Mouse (Mus musculus) kidney, postnatal 0 days (tissue): ENCODE measurements at regions not wholly inside any gene's neighbourhood (a gene's known extent, or its start where the extent isn't known, plus 50 kb on each side); places are given as distances from the start of the nearest gene placed in this dataset.

Experiments
- ATAC-seq: fragments of 200-750 bp; cut with Nextera tagmentation; replicated peaks from 2 replicates; pipeline ENCODE4 v1.8.0; 2017; ENCODE audit warnings: low read depth, moderate number of reproducible peaks, moderate TSS enrichment, moderate library complexity; ENCODE audit not compliant: low FRiP score
- DNase-seq: peaks from one replicate; pipeline ENCODE4 v3.0.0-alpha.2; 2016; ENCODE audit warnings: low spot score
- H3K27ac ChIP-seq: fragments of 300-500 bp; sonication (generic); 2 replicates; pipeline ENCODE4 v1.5.1; 2014; ENCODE audit warnings: mild to moderate bottlenecking
- H3K27me3 ChIP-seq: fragments of 300-500 bp; sonication (generic); 2 replicates; pipeline ENCODE4 v1.6.1; 2014; ENCODE audit warnings: low read length, mixed read lengths; ENCODE audit not compliant: insufficient read depth
- H3K36me3 ChIP-seq: fragments of 300-500 bp; sonication (generic); 2 replicates; pipeline ENCODE4 v1.6.1; 2014; ENCODE audit warnings: low read length, mixed read lengths; ENCODE audit not compliant: insufficient read depth
- H3K4me1 ChIP-seq: fragments of 300-500 bp; sonication (generic); replicated peaks from 2 replicates; pipeline ENCODE4 v1.6.1; 2014; ENCODE audit warnings: antibody characterized with exemption, low read length, mixed read lengths; ENCODE audit not compliant: insufficient read depth
- H3K4me2 ChIP-seq: fragments of 300-500 bp; sonication (generic); 2 replicates; pipeline ENCODE4 v1.6.1; 2014; ENCODE audit warnings: mild to moderate bottlenecking, low read length, moderate library complexity, mixed read lengths
- H3K4me3 ChIP-seq: fragments of 300-500 bp; sonication (generic); replicated peaks from 2 replicates; pipeline ENCODE4 v1.5.1; 2014; ENCODE audit warnings: low read depth, low read length
- H3K9ac ChIP-seq: fragments of 300-500 bp; sonication (generic); 2 replicates; pipeline ENCODE4 v1.6.1; 2014; ENCODE audit warnings: low read depth, low read length
- H3K9me3 ChIP-seq: fragments of 300-500 bp; sonication (generic); replicated peaks from 2 replicates; pipeline ENCODE4 v1.6.1; 2016; ENCODE audit warnings: low read length, inconsistent platforms, mixed read lengths
- CTCF ChIP-seq: IDR thresholded peaks from 2 replicates; pipeline ENCODE4 v1.5.1; 2016; ENCODE audit warnings: antibody characterized with exemption, low read depth, mild to moderate bottlenecking, moderate library complexity
- WGBS: fragments of 180-500 bp; shearing (Covaris S2); extraction: QIAGEN DNeasy Blood & Tissue Kit; methylation state at CpG from one replicate; pipeline ENCODE4 v1.1.7; 2014; 5-methylcytosine and 5-hydroxymethylcytosine counted together

DNA sequence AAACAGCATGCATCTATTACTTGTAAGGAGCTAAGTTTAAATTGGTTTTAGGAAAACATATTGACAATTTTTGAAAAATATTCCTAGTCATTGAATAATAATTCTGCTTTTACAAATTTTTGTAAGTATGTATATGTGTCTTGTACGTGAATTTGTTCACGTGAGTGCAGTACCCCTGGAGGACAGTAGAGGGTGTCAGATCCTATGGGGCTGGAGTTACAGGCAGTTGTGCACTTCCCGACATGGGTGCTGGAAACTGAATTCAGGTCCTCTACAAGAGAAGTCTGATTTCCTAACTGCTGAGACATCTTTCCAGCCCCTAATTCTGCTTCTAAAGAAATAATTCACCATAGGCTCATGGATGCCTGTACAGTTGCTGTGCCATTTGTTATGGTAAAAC is 75.7 kb upstream of the Ifngr1 start:
- no peak overlapping the region for H3K9ac ChIP-seq
- H3K9me3 ChIP-seq: no peaks in the 10 kb centered on the region
- H3K4me1 ChIP-seq: no peaks in the 10 kb centered on the region
- DNase-seq (no peak), ATAC-seq (no peak)
- no peak overlapping the region for H3K27ac ChIP-seq
- H3K36me3 ChIP-seq: no peaks in the 10 kb centered on the region
- no peak overlapping the region for H3K4me3 ChIP-seq
- no peak; the same call in 1 of the 2 replicates for TF ChIP-seq CTCF
- no peaks in the 10 kb centered on the region for H3K27me3 ChIP-seq
- 98% methylated on average over 3 of the region's 3 CpGs for WGBS
- no peak overlapping the region for H3K4me2 ChIP-seq

DNA sequence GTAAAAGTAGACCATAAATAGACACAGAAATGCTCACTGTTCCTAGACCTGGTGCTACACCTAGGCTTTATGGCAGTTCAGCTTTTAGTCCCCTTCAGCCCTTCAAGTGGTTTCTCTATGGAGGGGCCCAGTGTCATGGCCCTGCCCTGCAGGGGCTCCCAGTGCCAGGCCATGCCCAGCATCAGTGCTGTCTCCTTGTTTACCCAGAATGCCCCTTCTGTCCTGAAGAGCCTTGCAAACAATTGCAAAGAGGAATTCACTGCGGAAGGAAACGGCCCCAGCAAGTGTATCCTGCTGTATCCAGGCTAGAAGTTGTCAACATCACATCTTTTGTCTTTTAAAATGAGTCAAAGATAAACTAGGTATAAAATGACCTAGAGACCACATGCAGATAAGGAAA is 74.7 kb upstream of the Ifngr1 start:
- no peaks in the 10 kb centered on the region for H3K9me3 ChIP-seq
- ATAC-seq (no peak), DNase-seq (no peak)
- H3K4me2 ChIP-seq: no peak overlapping the region
- TF ChIP-seq CTCF: no peak
- WGBS: 71% methylated on average over 2 of the region's 2 CpGs
- H3K4me3 ChIP-seq: no peak overlapping the region
- no peaks in the 10 kb centered on the region for H3K27me3 ChIP-seq
- H3K9ac ChIP-seq: no peak overlapping the region
- H3K4me1 ChIP-seq: no peaks in the 10 kb centered on the region
- H3K27ac ChIP-seq: no peak overlapping the region
- H3K36me3 ChIP-seq: no peaks in the 10 kb centered on the region

DNA sequence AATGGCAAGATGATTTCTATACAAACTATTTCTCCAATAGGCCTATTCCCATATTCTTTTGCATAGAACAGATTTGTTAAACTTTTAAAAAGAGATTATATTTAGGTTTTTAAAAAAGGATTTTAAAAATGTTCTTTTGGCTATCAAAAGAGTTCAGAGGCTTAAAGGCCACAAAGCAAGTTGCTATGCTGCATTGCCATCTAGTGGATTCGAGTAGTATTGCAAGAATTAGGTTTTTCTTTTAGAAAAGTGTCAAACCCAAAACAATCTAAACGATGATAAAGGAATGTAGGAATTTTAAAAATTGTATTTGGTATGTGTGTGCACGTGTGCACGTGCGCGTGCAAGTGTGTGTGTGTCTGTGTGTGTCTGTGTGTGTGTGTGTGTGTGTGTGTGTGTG is 73.0 kb upstream of the Ifngr1 start:
- Histone ChIP-seq H3K27me3 (no peaks in the 10 kb centered on the region), H3K4me3 (no peak overlapping the region), H3K4me1 (no peaks in the 10 kb centered on the region), H3K36me3 (no peaks in the 10 kb centered on the region), H3K9ac (no peak overlapping the region), H3K27ac (no peak overlapping the region), H3K9me3 (no peaks in the 10 kb centered on the region), H3K4me2 (no peak overlapping the region)
- DNase-seq (peak; percentile 75), ATAC-seq (no peak)
- WGBS: 16% methylated on average over 6 of the region's 6 CpGs
- peak; percentile 89 for TF ChIP-seq CTCF

DNA sequence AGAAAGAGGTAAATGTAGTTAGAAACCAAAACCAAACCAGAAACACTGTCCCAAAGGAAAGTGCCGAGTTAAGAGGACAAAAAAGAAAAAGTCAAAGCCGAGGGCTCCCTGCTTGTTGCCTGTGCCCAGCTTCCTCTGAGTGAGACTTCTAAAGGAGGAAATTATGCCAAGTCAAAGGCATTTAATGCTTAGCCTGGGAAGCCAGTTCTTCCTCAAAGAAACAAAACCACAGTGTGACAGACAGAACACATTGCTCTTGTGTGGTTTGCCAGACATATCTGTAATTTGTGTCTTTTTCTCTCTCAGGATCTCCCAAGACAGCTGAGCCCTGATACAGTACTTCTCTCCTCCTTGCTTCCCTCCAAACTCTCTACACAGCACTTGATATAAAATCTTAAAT is 69.6 kb upstream of the Ifngr1 start:
- no peaks in the 10 kb centered on the region for H3K4me1 ChIP-seq

DNA sequence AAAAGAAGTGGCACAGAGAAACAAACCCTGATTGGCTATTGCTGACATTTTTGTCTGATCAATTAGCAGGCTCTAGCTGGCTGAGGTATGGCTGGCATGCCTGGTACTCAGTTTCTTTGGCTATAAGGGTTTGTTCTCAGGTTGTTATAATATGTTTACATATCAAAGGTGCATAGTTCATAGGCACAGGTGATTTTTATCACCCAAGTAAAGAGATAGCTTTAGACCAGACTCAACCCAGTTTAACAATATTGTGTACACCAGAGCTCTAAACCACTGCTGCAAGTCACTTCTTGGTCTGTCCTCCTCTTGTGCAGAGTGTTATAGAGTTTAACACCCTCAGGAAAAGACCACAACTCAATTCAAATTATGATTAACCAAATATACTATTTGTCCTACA is 65.8 kb upstream of the Ifngr1 start:
- DNase-seq (no peak), ATAC-seq (no peak)
- H3K4me2 ChIP-seq: no peak overlapping the region
- no peak overlapping the region for H3K9ac ChIP-seq
- no peaks in the 10 kb centered on the region for H3K4me1 ChIP-seq
- H3K4me3 ChIP-seq: no peak overlapping the region
- no peaks in the 10 kb centered on the region for H3K36me3 ChIP-seq
- no peak overlapping the region for H3K27ac ChIP-seq
- no peak for TF ChIP-seq CTCF
- H3K27me3 ChIP-seq: no peaks in the 10 kb centered on the region
- no peaks in the 10 kb centered on the region for H3K9me3 ChIP-seq

More for the DNA sequence above, 69.6 kb upstream of the Ifngr1 start:
- Histone ChIP-seq H3K9ac (no peak overlapping the region), H3K4me2 (no peak overlapping the region), H3K9me3 (no peaks in the 10 kb centered on the region), H3K4me3 (no peak overlapping the region), H3K27ac (no peak overlapping the region), H3K36me3 (no peaks in the 10 kb centered on the region), H3K27me3 (no peaks in the 10 kb centered on the region)
- ATAC-seq (no peak), DNase-seq (no peak)
- 71% methylated on average over 2 of the region's 2 CpGs for WGBS
- no peak for TF ChIP-seq CTCF

DNA sequence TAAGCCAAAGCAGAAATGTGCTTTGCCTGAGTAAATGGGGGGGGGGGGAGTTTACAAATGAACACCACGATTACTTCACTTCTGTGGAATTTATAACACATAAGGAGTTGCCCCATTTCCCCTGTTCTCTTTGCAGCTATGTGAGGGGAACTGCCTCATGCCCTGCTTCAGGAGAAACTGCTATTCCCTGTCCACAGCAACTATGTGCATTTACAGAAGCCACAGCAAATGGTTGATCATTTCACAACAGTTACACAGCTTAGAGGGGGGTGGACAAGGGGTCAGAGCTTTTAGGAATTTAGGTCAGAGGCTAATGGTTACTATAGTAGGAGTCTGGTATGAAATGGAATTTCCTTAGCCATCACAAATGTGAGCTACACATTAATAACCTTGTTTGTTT is 65.4 kb upstream of the Ifngr1 start:
- Histone ChIP-seq H3K4me2 (no peak overlapping the region), H3K36me3 (no peaks in the 10 kb centered on the region), H3K27me3 (no peaks in the 10 kb centered on the region), H3K9ac (no peak overlapping the region), H3K4me3 (no peak overlapping the region), H3K4me1 (no peaks in the 10 kb centered on the region), H3K27ac (no peak overlapping the region), H3K9me3 (no peaks in the 10 kb centered on the region)
- WGBS: 29% methylated on average over 1 of the region's 1 CpGs
- DNase-seq (peak; percentile 19), ATAC-seq (peak; percentile 80)
- no peak for TF ChIP-seq CTCF

DNA sequence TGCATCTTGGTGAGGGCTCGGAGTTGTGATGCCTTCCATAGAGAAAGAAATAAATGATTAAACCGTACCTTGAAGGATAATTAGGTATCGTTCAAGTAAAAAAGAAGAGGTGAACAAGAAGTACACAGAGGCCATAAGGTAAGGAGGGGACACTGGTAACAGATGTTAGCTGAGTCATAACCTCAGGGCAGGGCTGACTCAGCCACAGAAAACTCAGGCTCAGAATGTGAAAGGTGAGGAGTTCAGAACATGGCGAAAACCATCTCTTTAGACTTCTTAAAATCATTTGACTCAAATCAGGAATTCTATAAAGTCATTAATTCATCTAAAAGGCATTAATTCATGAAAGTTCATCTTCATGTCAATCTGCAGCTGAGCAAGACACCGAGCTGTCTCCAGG is 62.1 kb upstream of the Ifngr1 start:
- H3K4me2 ChIP-seq: no peak overlapping the region
- H3K27me3 ChIP-seq: no peaks in the 10 kb centered on the region
- H3K9me3 ChIP-seq: no peaks in the 10 kb centered on the region
- ATAC-seq (no peak), DNase-seq (no peak)
- no peaks in the 10 kb centered on the region for H3K36me3 ChIP-seq
- H3K4me3 ChIP-seq: no peak overlapping the region
- WGBS: 85% methylated on average over 5 of the region's 5 CpGs
- H3K9ac ChIP-seq: no peak overlapping the region
- H3K27ac ChIP-seq: no peak overlapping the region
- H3K4me1 ChIP-seq: no peaks in the 10 kb centered on the region
- no peak for TF ChIP-seq CTCF
